Mouse (Mus musculus) heart, embryonic 11.5 days (tissue): ENCODE data around the gene Map3k14. TPM values are rescaled to one million over a fixed set of nuclear protein-coding genes. Genes with fewer than 3 reads are reported as not detected.

Experiments used
- ATAC-seq: fragments of 200-750 bp; cut with Nextera tagmentation; replicated peaks from 2 replicates; pipeline ENCODE4 v1.8.0; 2017; ENCODE audit warnings: moderate library complexity; ENCODE audit not compliant: insufficient number of reproducible peaks, low FRiP score, low TSS enrichment
- H3K27ac ChIP-seq: fragments of 300-500 bp; sonication (generic); 2 replicates; pipeline ENCODE4 v1.5.1; 2014; ENCODE audit warnings: mild to moderate bottlenecking, low read depth, low read length
- H3K27me3 ChIP-seq: fragments of 300-500 bp; sonication (generic); 2 replicates; pipeline ENCODE4 v1.6.1; 2014; ENCODE audit warnings: mild to moderate bottlenecking, low read length, mixed read lengths; ENCODE audit not compliant: control insufficient read depth, insufficient read depth
- H3K36me3 ChIP-seq: fragments of 300-500 bp; sonication (generic); 2 replicates; pipeline ENCODE4 v1.6.1; 2014; ENCODE audit warnings: mild to moderate bottlenecking, low read length, moderate library complexity, mixed read lengths; ENCODE audit not compliant: control insufficient read depth, insufficient read depth
- H3K4me1 ChIP-seq: fragments of 300-500 bp; sonication (generic); 2 replicates; pipeline ENCODE4 v1.6.1; 2014; ENCODE audit warnings: low read length; ENCODE audit not compliant: control insufficient read depth, insufficient read depth
- H3K4me2 ChIP-seq: fragments of 300-500 bp; sonication (generic); 2 replicates; pipeline ENCODE4 v1.6.1; 2014; ENCODE audit warnings: mild to moderate bottlenecking, moderate library complexity
- H3K4me3 ChIP-seq: fragments of 300-500 bp; sonication (generic); 2 replicates; pipeline ENCODE4 v1.5.1; 2014; ENCODE audit warnings: low read depth, low read length
- H3K9ac ChIP-seq: fragments of 300-500 bp; sonication (generic); 2 replicates; pipeline ENCODE4 v1.6.1; 2014; ENCODE audit warnings: mild to moderate bottlenecking, low read depth, low read length, moderate library complexity
- H3K9me3 ChIP-seq: fragments of 300-500 bp; sonication (generic); replicated peaks from 2 replicates; pipeline ENCODE4 v1.6.1; 2016; ENCODE audit warnings: low read length; ENCODE audit not compliant: control insufficient read depth
- WGBS: fragments of 180-500 bp; shearing (Covaris S2); extraction: QIAGEN DNeasy Blood & Tissue Kit; methylation state at CpG from one replicate; pipeline ENCODE4 v1.1.7; 2014; ENCODE audit not compliant: insufficient replicate concordance; 5-methylcytosine and 5-hydroxymethylcytosine counted together
- polyA plus RNA-seq: library from polyadenylated mRNA; unstranded; fragments of >200 nt; fragmentation: Nextera tagmentation; extraction: Ambion mirVana; gene quantifications from 2 replicates; pipeline ENCODE4 v1.2.1, GENCODE M21; 2014

Gene Map3k14
- polyA plus RNA-seq, 1 experiment from 2014 or later: 1.4 TPM

- Histone ChIP-seq H3K9me3 (no peaks in the 10 kb centered on the region), H3K27me3 (peaks cover 12% of the 10 kb centered on the region), H3K36me3 (peaks cover 3% of the 10 kb centered on the region), H3K4me3 (no peak overlapping the region), H3K4me1 (0 out of 2 replicates have a peak, but pooled peaks cover 5% of the 10 kb centered on the region), H3K9ac (no peak overlapping the region), H3K27ac (no peak overlapping the region), H3K4me2 (no peak overlapping the region)
- 78% methylated on average over 6 of the region's 6 CpGs for WGBS
- ATAC-seq: no peak
Measured at GRCm38 (mm10) chr11:103221437-103221836, 45.8 kb downstream of the Map3k14 start.

- H3K27me3 ChIP-seq: peaks cover 15% of the 10 kb centered on the region
- H3K4me1 ChIP-seq: 0 out of 2 replicates have a peak, but pooled peaks cover 5% of the 10 kb centered on the region
- no peak overlapping the region for H3K4me3 ChIP-seq
- H3K27ac ChIP-seq: no peak overlapping the region
- H3K9me3 ChIP-seq: no peaks in the 10 kb centered on the region
- H3K4me2 ChIP-seq: no peak overlapping the region
- no peak for ATAC-seq
- H3K36me3 ChIP-seq: peaks cover 3% of the 10 kb centered on the region; the same call in 1 of the 2 replicates
- 77% methylated on average over 4 of the region's 4 CpGs for WGBS
- no peak overlapping the region for H3K9ac ChIP-seq
Measured at GRCm38 (mm10) chr11:103219995-103220394, 47.3 kb downstream of the Map3k14 start.

- Histone ChIP-seq H3K9me3 (no peaks in the 10 kb centered on the region), H3K9ac (no peak overlapping the region), H3K4me3 (no peak overlapping the region), H3K27me3 (peaks cover 15% of the 10 kb centered on the region), H3K4me1 (0 out of 2 replicates have a peak, but pooled peaks cover 5% of the 10 kb centered on the region), H3K4me2 (no peak overlapping the region), H3K27ac (no peak overlapping the region), H3K36me3 (no peaks in the 10 kb centered on the region)
- WGBS: 83% methylated on average over 5 of the region's 5 CpGs
- no peak for ATAC-seq
Measured at GRCm38 (mm10) chr11:103219259-103219658, 48.0 kb downstream of the Map3k14 start.

- Histone ChIP-seq H3K27me3 (peaks cover 15% of the 10 kb centered on the region), H3K4me3 (peak overlapping the region; percentile 53), H3K4me1 (0 out of 2 replicates have a peak, but pooled peaks cover 5% of the 10 kb centered on the region), H3K36me3 (no peaks in the 10 kb centered on the region), H3K9ac (peak overlapping the region; percentile 62; the same call in 1 of the 2 replicates), H3K27ac (no peak overlapping the region), H3K4me2 (peak overlapping the region; percentile 96), H3K9me3 (no peaks in the 10 kb centered on the region)
- 27% methylated on average over 6 of the region's 6 CpGs for WGBS
- ATAC-seq: no peak
Measured at GRCm38 (mm10) chr11:103218517-103218901, 48.8 kb downstream of the Map3k14 start.

- ATAC-seq: peak; percentile 44; the same call in 1 of the 2 replicates
- Histone ChIP-seq H3K36me3 (no peaks in the 10 kb centered on the region), H3K27ac (no peak within 1 kb of the TSS), H3K4me1 (0 out of 2 replicates have a peak, but pooled peaks cover 5% of the 10 kb centered on the region), H3K4me3 (peak within 1 kb of the TSS; percentile 53), H3K27me3 (peaks cover 15% of the 10 kb centered on the region), H3K9ac (peak within 1 kb of the TSS; percentile 62; the same call in 1 of the 2 replicates), H3K9me3 (no peaks in the 10 kb centered on the region), H3K4me2 (peak within 1 kb of the TSS; percentile 96)
- WGBS: 3% methylated on average over 45 of the region's 45 CpGs
Measured at GRCm38 (mm10) chr11:103217790-103218516, 49.3 kb downstream of the Map3k14 start, which contains the start of gene Spata32. Gene Spata32, minus strand, starts transcription at chr11:103218432.

GRCm38 (mm10) chr11:103215355-103215754 is 51.9 kb downstream of the Map3k14 start:
- Histone ChIP-seq H3K4me2 (no peak overlapping the region), H3K27me3 (peaks cover 16% of the 10 kb centered on the region), H3K27ac (no peak overlapping the region), H3K4me1 (0 out of 2 replicates have a peak, but pooled peaks cover 5% of the 10 kb centered on the region), H3K9ac (no peak overlapping the region), H3K4me3 (no peak overlapping the region), H3K9me3 (no peaks in the 10 kb centered on the region), H3K36me3 (no peaks in the 10 kb centered on the region)
- ATAC-seq: no peak
- WGBS: 66% methylated on average over 1 of the region's 1 CpGs

- Histone ChIP-seq H3K4me3 (no peak overlapping the region), H3K27ac (no peak overlapping the region), H3K9ac (no peak overlapping the region), H3K9me3 (no peaks in the 10 kb centered on the region), H3K36me3 (no peaks in the 10 kb centered on the region), H3K27me3 (peaks cover 8% of the 10 kb centered on the region; the same call in 1 of the 2 replicates), H3K4me1 (0 out of 2 replicates have a peak, but pooled peaks cover 5% of the 10 kb centered on the region), H3K4me2 (no peak overlapping the region)
- ATAC-seq: no peak
- 79% methylated on average over 5 of the region's 5 CpGs for WGBS
Measured at GRCm38 (mm10) chr11:103213712-103214111, 53.6 kb downstream of the Map3k14 start.

GRCm38 (mm10) chr11:103210291-103210690 is 57.0 kb downstream of the Map3k14 start:
- 65% methylated on average over 8 of the region's 8 CpGs for WGBS
- no peaks in the 10 kb centered on the region for H3K4me1 ChIP-seq
- no peak overlapping the region for H3K4me3 ChIP-seq
- H3K27me3 ChIP-seq: peaks cover 4% of the 10 kb centered on the region; the same call in 1 of the 2 replicates
- no peak overlapping the region for H3K27ac ChIP-seq
- H3K36me3 ChIP-seq: no peaks in the 10 kb centered on the region
- no peak overlapping the region for H3K4me2 ChIP-seq
- H3K9me3 ChIP-seq: no peaks in the 10 kb centered on the region
- ATAC-seq: no peak
- no peak overlapping the region for H3K9ac ChIP-seq
